Mouse (Mus musculus) right cerebral cortex, postnatal 36 days (tissue): ENCODE results near the gene Hdac5.

Source experiments
- DNase-seq, 2 experiments: peaks; one replicate each; pipeline ENCODE4 v3.0.0; 2022; ENCODE audit warnings: low spot score in 2 of 2, mixed read lengths in 1 of 2

The Hdac5 gene

GRCm38 (mm10) chr11:102230006-102230741 lies at the start of gene Hdac5:
Hdac5 (minus strand) TSS chr11:102230166.
- DNase-seq: peak; percentile 97 to 98

GRCm38 (mm10) chr11:102279595-102279994 lies 49.6 kb upstream of the Hdac5 start:
- DNase-seq: no peak

- no peak for DNase-seq
Measured at GRCm38 (mm10) chr11:102277754-102278153, 47.8 kb upstream of the Hdac5 start.

- DNase-seq: no peak
Measured at GRCm38 (mm10) chr11:102276411-102276915, 46.5 kb upstream of the Hdac5 start.

- no peak for DNase-seq
Measured at GRCm38 (mm10) chr11:102268520-102269244, 38.7 kb upstream of the Hdac5 start, which contains the start of gene Asb16. Asb16 (plus strand) TSS chr11:102268743.

- peak; percentile 34 to 41 for DNase-seq
Measured at GRCm38 (mm10) chr11:102267480-102267879, 37.5 kb upstream of the Hdac5 start.

GRCm38 (mm10) chr11:102266631-102267355 lies 36.8 kb upstream of the Hdac5 start:
- DNase-seq: no peak

- DNase-seq: no peak
Measured at GRCm38 (mm10) chr11:102265816-102266215, 35.9 kb upstream of the Hdac5 start.

GRCm38 (mm10) chr11:102263211-102263610 lies 33.2 kb upstream of the Hdac5 start:
- DNase-seq: no peak

- DNase-seq: no peak
Measured at GRCm38 (mm10) chr11:102258521-102258920, 28.6 kb upstream of the Hdac5 start.

- DNase-seq: no peak
Measured at GRCm38 (mm10) chr11:102258095-102258494, 28.1 kb upstream of the Hdac5 start.

GRCm38 (mm10) chr11:102257514-102257913 lies 27.5 kb upstream of the Hdac5 start:
- no peak for DNase-seq

GRCm38 (mm10) chr11:102249351-102250090 lies 19.6 kb upstream of the Hdac5 start:
- no peak for DNase-seq

- peak; percentile 82 to 85 for DNase-seq
Measured at GRCm38 (mm10) chr11:102248630-102249230, 18.8 kb upstream of the Hdac5 start, which contains the start of gene BC030867. BC030867 (plus strand) TSS chr11:102248882.

GRCm38 (mm10) chr11:102246871-102247270 lies 16.9 kb upstream of the Hdac5 start:
- no peak for DNase-seq

- no peak for DNase-seq
Measured at GRCm38 (mm10) chr11:102246273-102246635, 16.3 kb upstream of the Hdac5 start.

- DNase-seq: no peak
Measured at GRCm38 (mm10) chr11:102245581-102246272, 15.8 kb upstream of the Hdac5 start.

- peak; percentile 84 to 86 for DNase-seq
Measured at GRCm38 (mm10) chr11:102244926-102245449, 15.0 kb upstream of the Hdac5 start.

- DNase-seq: no peak
Measured at GRCm38 (mm10) chr11:102241874-102242273, 11.9 kb upstream of the Hdac5 start.

- no peak for DNase-seq
Measured at GRCm38 (mm10) chr11:102241246-102241645, 11.3 kb upstream of the Hdac5 start.
